Mouse (Mus musculus) megakaryocyte, adult 5-6 weeks (primary cell): ENCODE data around the gene Mageh1. TPM values are rescaled to one million over a fixed set of nuclear protein-coding genes. Genes with fewer than 3 reads are reported as not detected.
"Not testable (repeated sequence)": the region's sequence is repeated elsewhere in the genome, so short reads cannot be mapped to it uniquely, and the experiment has no call there.

ENCODE experiments used
- ATAC-seq: 2 replicates; pipeline ENCODE4 v1.8.0; 2016; ENCODE audit warnings: mild to moderate bottlenecking, inconsistent platforms; ENCODE audit not compliant: poor library complexity, severe bottlenecking
- total RNA-seq, 2 experiments: library from RNA; stranded (forward) in 1 of 2; stranded (reverse) in 1 of 2; fragments of 153-499, 151-499 nt in 1 of 2; fragments of 221-1000, 200-1000 nt in 1 of 2; gene quantifications; 2 replicates each; pipeline versions ENCODE4 v1.2.3 to v1.2.4; 2015 to 2017

Gene Mageh1
- total RNA-seq (2015), result not detected in 2 replicates
- total RNA-seq (2017), result 0.26 TPM in 1 of 2 replicates, not detected in the other

DNA sequence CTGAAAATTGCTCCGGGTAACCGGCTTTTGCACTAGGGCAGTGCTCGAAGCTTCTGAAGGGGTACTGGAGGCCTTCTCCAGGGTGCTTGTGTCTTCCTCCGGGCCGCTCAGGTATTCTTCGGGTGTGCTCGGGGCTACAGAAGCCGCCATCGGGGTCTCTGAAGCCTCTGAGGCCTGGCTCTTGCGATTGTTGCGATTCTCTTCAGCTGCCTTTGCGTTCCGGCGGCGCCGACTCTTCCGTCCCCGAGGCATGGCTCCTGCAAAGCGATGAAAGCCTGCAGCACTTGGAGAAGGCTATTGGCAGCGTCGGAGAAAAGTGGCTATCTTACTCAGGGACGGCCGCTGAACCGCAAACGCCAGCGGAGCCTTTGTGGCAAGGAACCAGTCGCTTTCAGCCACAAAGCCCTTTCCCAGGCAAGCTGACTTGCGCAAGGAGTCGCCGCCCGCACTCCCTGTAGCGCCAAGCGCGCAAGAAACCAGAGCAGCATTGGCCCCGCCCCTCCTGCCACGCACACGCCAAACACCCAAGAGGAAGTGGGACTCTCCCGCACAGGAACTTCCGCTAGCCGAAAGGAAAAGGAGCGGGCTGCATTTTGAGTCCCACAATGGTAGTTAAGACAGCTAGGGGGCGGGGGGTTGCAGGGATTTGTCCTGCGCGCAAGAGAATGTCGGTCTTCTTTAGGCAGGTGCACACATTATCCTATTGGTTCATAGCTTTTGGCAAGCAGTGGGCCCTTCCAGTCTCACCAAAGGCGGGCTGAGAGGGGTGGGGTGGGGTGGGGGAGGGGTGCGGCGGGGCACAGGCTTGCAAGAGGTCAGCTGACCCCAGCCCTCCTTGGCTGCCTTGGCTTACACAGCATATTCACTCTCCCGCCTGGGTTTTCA lies at the start of gene Mageh1:
TSS of gene Mageh1 (minus strand) at position 489 of the 885 bp plus-strand sequence.
- ATAC-seq, result peak; percentile 87

DNA sequence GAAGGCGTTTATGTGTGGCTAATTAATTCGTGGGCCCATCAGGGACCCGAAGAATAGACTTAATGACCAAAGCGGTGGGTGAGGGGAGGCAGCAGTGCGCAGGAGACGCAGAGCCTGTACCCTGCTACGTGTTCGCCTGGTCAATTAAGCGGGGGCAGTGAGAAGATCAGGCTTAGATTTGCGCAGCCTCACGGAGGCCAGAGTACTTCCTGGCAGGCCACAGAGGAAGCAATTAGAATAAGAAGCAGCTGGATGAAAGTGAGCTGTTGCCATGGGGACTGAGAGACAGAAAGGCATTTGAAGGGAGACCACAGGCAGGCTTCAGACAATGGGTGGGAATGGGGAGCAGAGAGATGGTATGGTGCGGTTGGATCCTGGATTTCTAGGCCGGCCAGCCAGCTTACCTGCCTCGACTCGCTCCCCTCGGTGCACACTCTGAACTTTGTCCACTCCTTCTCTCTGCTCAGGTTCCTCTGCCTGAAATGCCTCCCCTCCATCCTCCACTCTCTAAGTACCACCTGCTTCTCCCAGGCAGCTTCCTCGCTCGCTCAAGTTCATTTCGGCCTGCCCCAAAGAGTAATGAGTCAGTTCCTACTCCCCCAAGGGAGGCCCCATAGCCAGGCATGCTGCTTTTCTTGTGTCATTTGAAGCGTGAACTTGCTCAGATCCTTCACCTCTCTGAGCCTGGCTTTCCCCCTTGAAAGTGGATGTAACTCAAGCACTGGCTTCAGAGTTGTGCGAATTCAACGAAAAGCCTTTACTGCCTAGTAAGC lies 783 bp upstream of the Mageh1 start:
- ATAC-seq, result peak; percentile 19; the same call in 1 of the 2 replicates

DNA sequence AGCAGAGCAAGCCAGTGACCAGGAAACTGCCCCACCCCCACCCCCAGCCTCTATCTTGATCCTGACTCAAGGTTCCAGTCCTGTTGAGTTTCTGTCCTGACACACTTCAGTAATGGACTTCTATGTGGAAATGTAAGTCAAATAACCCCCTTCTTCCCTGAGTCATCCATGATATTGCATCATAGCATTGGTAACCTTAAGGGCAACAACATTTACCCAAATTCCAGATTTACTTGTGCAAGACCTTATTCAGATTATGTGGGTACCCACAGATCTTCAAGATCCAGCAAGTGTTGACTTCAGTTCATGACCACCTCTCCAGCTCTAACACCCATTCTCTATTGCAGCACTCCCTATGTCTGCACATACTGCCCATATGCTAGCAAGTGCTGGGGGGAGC lies 5.8 kb downstream of the Mageh1 start:
- not testable (repeated sequence) for ATAC-seq

DNA sequence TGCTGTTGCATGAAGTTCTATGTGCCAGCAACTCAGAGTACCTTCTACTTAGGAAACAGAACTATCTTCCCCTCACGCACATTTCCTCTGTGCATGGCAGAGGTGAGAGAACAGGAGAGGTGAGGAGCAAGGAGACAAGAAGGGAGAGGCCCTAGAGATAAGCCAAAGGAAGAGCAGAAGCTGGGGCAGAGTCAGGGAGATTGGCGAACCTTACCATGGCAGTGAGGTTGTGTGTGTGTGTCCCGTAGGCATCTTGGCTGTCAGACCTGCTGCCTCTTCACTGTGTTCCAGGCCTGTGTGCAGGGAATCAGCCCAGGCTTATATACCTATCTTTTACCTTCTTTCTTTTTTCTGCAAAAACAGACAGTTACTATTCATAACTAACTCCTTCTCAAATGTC lies 11.7 kb downstream of the Mageh1 start:
- ATAC-seq, result not testable (repeated sequence)

DNA sequence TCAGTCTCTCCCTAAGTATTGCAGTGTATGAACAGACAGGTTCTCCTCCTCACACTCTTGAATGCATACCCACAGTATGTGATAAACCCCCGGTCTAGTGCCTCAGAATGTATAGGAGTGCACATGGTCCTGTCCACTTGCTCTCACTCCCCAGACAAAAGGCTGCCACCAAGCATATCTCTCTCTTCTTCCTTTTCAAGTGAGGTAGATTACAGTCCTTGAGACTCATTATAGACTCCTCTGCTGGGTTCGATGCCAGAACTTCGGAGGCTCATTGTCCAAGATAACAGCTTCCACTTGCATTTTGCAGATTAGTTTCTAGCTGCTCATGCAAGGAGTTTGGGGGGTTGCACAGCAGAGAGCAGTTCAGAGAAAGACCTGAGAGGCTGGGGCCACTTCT lies 12.1 kb downstream of the Mageh1 start:
- ATAC-seq, result not testable (repeated sequence)

DNA sequence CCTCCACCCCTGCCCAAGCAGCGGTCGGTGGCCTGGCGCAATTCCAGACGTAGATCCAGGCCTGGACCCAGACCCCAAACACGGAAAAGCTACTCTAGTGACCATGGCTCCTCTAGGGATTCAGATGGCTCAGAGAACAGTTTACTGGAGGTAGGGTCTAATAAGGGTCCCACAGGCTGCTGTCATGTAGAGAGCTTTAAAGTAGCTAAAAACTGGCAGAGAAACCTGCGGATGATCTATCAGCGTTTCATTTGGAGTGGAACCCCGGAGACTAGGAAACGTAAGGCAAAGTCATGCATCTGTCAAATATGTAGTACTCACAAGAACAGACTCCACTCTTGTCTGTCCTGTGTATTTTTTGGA lies 29.7 kb downstream of the Mageh1 start:
- ATAC-seq, result no peak

DNA sequence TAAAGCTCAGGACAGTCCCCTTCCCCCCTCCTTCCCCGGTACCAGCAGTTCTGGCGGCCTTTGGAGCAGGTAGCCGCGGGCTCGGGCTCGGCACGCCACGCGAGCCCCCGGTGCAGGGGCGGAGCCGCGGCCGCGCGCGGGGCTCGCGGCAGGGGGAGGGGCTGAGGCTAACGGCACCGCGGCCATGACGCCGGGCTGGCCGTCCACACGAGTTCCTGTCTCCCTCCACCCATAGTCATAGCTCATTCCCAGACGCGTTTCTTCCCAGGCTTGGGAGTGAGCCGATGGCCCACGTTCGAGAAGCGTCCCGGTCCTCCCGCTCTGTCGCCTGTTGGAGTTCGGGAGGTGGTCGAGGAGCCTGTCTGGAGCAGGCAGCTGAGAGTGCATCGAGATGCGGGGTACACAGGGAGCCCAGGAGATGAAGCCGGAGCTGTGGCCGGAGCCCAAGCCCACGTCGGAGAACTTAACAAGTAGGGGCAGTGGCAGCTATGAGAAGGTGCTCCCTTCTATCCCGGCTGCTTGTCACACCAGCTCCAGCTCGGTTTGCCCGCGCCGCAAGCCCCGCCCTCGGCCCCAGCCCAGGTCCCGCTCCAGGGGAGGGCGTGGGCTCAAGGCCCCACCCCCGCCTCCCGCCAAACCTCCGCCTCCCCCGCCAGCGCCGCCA lies 30.2 kb downstream of the Mageh1 start:
- ATAC-seq, result peak; percentile 79

DNA sequence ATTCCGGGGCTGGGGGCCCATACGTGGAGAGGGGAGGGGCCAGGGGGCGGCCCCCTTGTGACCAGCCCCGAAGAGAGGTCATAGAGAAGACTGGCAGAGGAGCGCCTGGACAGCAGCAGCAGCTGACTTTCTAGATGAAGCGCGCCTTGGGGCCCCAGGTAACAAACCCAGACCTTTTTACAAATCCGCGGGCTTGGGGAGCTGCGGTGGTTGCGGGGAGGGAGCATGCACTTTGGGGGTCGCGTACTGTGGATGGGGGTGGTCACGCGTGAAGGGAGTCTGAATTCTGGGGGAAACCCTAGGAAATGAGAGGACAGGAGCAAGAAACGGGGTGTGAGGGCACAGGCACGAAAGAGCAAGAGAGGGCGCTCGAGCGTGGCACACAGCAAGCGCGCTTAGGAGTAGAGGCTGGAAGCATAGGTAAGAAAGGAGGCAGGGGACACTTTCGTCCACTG lies 31.0 kb downstream of the Mageh1 start, which contains the start of gene Usp51:
TSS of gene Usp51 (plus strand) at position 83 of the 455 bp plus-strand sequence.
- peak; percentile 61 for ATAC-seq

DNA sequence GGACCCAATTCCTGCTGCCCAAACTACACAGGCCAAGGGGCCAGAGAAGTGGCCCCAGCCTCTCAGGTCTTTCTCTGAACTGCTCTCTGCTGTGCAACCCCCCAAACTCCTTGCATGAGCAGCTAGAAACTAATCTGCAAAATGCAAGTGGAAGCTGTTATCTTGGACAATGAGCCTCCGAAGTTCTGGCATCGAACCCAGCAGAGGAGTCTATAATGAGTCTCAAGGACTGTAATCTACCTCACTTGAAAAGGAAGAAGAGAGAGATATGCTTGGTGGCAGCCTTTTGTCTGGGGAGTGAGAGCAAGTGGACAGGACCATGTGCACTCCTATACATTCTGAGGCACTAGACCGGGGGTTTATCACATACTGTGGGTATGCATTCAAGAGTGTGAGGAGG lies 41.3 kb downstream of the Mageh1 start:
- ATAC-seq, result not testable (repeated sequence)

DNA sequence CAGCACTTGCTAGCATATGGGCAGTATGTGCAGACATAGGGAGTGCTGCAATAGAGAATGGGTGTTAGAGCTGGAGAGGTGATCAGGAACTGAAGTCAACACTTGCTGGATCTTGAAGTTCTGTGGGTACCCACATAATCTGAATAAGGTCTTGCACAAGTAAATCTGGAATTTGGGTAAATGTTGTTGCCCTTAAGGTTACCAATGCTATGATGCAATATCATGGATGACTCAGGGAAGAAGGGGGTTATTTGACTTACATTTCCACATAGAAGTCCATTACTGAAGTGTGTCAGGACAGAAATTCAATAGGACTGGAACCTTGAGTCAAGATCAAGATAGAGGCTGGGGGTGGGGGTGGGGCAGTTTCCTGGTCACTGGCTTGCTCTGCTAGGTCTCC lies 47.5 kb downstream of the Mageh1 start:
- ATAC-seq, result not testable (repeated sequence)

Other genes with a start within 250 kb of the Mageh1 start
- 0.27 TPM in 1 of 2 replicates, not detected in the other for gene Usp51, start 31.1 kb downstream of the Mageh1 start, total RNA-seq (2015)
- gene Usp51, start 31.1 kb downstream of the Mageh1 start, total RNA-seq (2017), result 0.16 TPM in 1 of 2 replicates, not detected in the other
- gene Foxr2, start 81.2 kb upstream of the Mageh1 start, total RNA-seq (2015), result not detected in 2 replicates
- gene Foxr2, start 81.2 kb upstream of the Mageh1 start, total RNA-seq (2017), result not detected in 2 replicates
- gene Rragb, start 102.4 kb upstream of the Mageh1 start, total RNA-seq (2015), result 0.83 and 1.5 TPM in 2 replicates
- 1.3 and 2.1 TPM in 2 replicates for gene Rragb, start 102.4 kb upstream of the Mageh1 start, total RNA-seq (2017)
- gene Klf8, start 199.9 kb upstream of the Mageh1 start, total RNA-seq (2015), result 5.7 and 7.0 TPM in 2 replicates
- 3.5 and 11.2 TPM in 2 replicates for gene Klf8, start 199.9 kb upstream of the Mageh1 start, total RNA-seq (2017)